Mouse (Mus musculus) liver, embryonic 11.5 days (tissue): ENCODE data around the gene Sumo1. TPM values are rescaled to one million over a fixed set of nuclear protein-coding genes. Genes with fewer than 3 reads are reported as not detected.
A peak's percentile ranks its signal among the peaks of the same experiment; 100 is the strongest.
"Not testable (repeated sequence)": the region's sequence is repeated elsewhere in the genome, so short reads cannot be mapped to it uniquely, and the experiment has no call there.

Experiments used
- ATAC-seq: fragments of 200-750 bp; cut with Nextera tagmentation; replicated peaks from 2 replicates; pipeline ENCODE4 v1.8.0; 2017; ENCODE audit warnings: moderate number of reproducible peaks, mild to moderate bottlenecking, moderate TSS enrichment, moderate library complexity; ENCODE audit not compliant: low FRiP score
- DNase-seq: peaks from one replicate; pipeline ENCODE4 v3.0.0-alpha.2; 2017; ENCODE audit warnings: low spot score
- H3K27ac ChIP-seq: fragments of 300-500 bp; sonication (generic); 2 replicates; pipeline ENCODE4 v1.5.1; 2014; ENCODE audit warnings: mild to moderate bottlenecking, low read depth, low read length, control low read depth
- H3K27me3 ChIP-seq: fragments of 300-500 bp; sonication (generic); replicated peaks from 2 replicates; pipeline ENCODE4 v1.6.1; 2014; ENCODE audit warnings: low read length, mixed read lengths; ENCODE audit not compliant: control insufficient read depth, insufficient read depth
- H3K36me3 ChIP-seq: fragments of 300-500 bp; sonication (generic); 2 replicates; pipeline ENCODE4 v1.6.1; 2014; ENCODE audit warnings: mild to moderate bottlenecking, low read length, moderate library complexity, mixed read lengths; ENCODE audit not compliant: control insufficient read depth, insufficient read depth
- H3K4me1 ChIP-seq: fragments of 300-500 bp; sonication (generic); replicated peaks from 2 replicates; pipeline ENCODE4 v1.6.1; 2014; ENCODE audit warnings: low read length, mixed read lengths; ENCODE audit not compliant: control insufficient read depth, insufficient read depth
- H3K4me2 ChIP-seq: fragments of 300-500 bp; sonication (generic); 2 replicates; pipeline ENCODE4 v1.6.1; 2014; ENCODE audit warnings: mild to moderate bottlenecking, control low read depth, moderate library complexity
- H3K4me3 ChIP-seq: fragments of 300-500 bp; sonication (generic); 2 replicates; pipeline ENCODE4 v1.5.1; 2014; ENCODE audit warnings: low read depth, low read length, control low read depth
- H3K9ac ChIP-seq: fragments of 300-500 bp; sonication (generic); 2 replicates; pipeline ENCODE4 v1.6.1; 2014; ENCODE audit warnings: low read depth, low read length, control low read depth
- H3K9me3 ChIP-seq: fragments of 300-500 bp; sonication (generic); 2 replicates; pipeline ENCODE4 v1.6.1; 2016; ENCODE audit warnings: low read length, inconsistent platforms, mixed read lengths; ENCODE audit not compliant: control insufficient read depth
- whole genome bisulfite sequencing: fragments of 180-500 bp; shearing (Covaris S2); extraction: QIAGEN DNeasy Blood & Tissue Kit; methylation state at CpG from one replicate; pipeline ENCODE4 v1.1.7; 2014; 5-methylcytosine and 5-hydroxymethylcytosine counted together
- polyA plus RNA-seq: library from polyadenylated mRNA; unstranded; fragments of >200 nt; fragmentation: Nextera tagmentation; extraction: Ambion mirVana; gene quantifications from 2 replicates; pipeline ENCODE4 v1.2.1, GENCODE M21; 2014

Sumo1 gene
- polyA plus RNA-seq, 1 experiment from 2014 or later: 345 TPM

- ATAC-seq (no peak; the same call in 1 of the 2 replicates), DNase-seq (no peak)
- Histone ChIP-seq H3K4me2 (no peak overlapping the region), H3K27ac (no peak overlapping the region), H3K27me3 (no peaks in the 10 kb centered on the region), H3K4me3 (no peak overlapping the region), H3K9me3 (no peaks in the 10 kb centered on the region), H3K36me3 (peaks cover 8% of the 10 kb centered on the region; the same call in 1 of the 2 replicates), H3K4me1 (0 out of 2 replicates have a peak, but pooled peaks cover 3% of the 10 kb centered on the region), H3K9ac (no peak overlapping the region)
- 81% methylated on average over 3 of the region's 3 CpGs for WGBS
Measured at GRCm38 (mm10) chr1:59651201-59651819, 19.3 kb downstream of the Sumo1 start.

GRCm38 (mm10) chr1:59646502-59646901 lies 24.1 kb downstream of the Sumo1 start:
- not testable (repeated sequence) for ATAC-seq, H3K4me3 ChIP-seq, H3K36me3 ChIP-seq, H3K9me3 ChIP-seq, H3K27ac ChIP-seq, H3K27me3 ChIP-seq, DNase-seq, H3K4me2 ChIP-seq, H3K9ac ChIP-seq, H3K4me1 ChIP-seq
- 88% methylated on average over 2 of the region's 2 CpGs for WGBS

GRCm38 (mm10) chr1:59642488-59642887 lies 28.1 kb downstream of the Sumo1 start:
- DNase-seq (no peak), ATAC-seq (no peak; the same call in 1 of the 2 replicates)
- Histone ChIP-seq H3K4me3 (no peak overlapping the region), H3K9ac (no peak overlapping the region), H3K4me2 (no peak overlapping the region), H3K9me3 (no peaks in the 10 kb centered on the region), H3K27ac (no peak overlapping the region), H3K27me3 (no peaks in the 10 kb centered on the region), H3K4me1 (no peaks in the 10 kb centered on the region), H3K36me3 (peaks cover 6% of the 10 kb centered on the region; the same call in 1 of the 2 replicates)
- 43% methylated on average over 1 of the region's 1 CpGs for WGBS

DNA sequence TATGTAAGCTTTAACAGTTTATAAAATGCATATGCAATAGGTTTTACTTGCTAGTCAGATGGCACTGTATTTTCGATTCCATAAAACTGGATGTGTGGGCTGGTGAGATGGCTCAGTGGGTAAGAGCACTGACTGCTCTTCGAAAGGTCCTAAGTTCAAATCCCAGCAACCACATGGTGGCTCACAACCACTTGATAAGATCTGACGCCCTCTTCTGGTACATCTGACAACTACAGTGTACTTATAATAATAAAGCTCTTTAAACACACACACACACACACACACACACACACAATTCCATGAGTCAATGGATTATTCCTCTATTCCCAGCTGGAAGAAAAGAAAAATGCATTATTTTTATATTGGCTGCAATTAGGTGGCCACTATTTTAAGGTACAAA lies 32.3 kb downstream of the Sumo1 start:
- H3K27me3 ChIP-seq: no peaks in the 10 kb centered on the region
- 74% methylated on average over 3 of the region's 3 CpGs for WGBS
- ATAC-seq (no peak), DNase-seq (no peak)
- H3K9me3 ChIP-seq: no peaks in the 10 kb centered on the region
- no peak overlapping the region for H3K9ac ChIP-seq
- no peak overlapping the region for H3K27ac ChIP-seq
- no peak overlapping the region for H3K4me3 ChIP-seq
- H3K4me2 ChIP-seq: no peak overlapping the region
- peaks cover 2% of the 10 kb centered on the region; the same call in 1 of the 2 replicates for H3K36me3 ChIP-seq
- H3K4me1 ChIP-seq: peaks cover 13% of the 10 kb centered on the region

DNA sequence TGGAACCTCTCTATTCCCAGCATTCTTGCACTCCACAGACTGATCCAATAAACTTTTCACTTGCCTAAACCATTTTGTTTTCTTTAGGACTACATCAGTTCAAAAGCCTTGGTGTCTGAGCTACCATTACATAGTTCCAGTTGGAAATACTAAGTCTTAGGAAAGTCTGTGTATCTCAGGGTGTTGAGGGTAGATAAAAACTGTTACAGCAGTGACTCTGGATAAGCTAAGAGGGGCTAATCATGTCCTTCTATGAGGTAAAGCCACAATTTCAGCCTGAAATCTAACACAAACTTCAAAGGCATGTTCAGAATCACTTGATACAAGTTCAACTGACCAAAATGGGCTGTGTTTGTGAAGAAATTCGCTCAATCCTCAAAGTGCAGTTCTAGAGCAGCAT lies 34.3 kb downstream of the Sumo1 start:
- Histone ChIP-seq H3K4me2 (no peak overlapping the region; the same call in 1 of the 2 replicates), H3K27ac (no peak overlapping the region), H3K4me1 (peaks cover 23% of the 10 kb centered on the region), H3K9me3 (no peaks in the 10 kb centered on the region), H3K9ac (no peak overlapping the region), H3K27me3 (no peaks in the 10 kb centered on the region), H3K36me3 (no peaks in the 10 kb centered on the region), H3K4me3 (no peak overlapping the region)
- ATAC-seq (peak; percentile 73; the same call in 1 of the 2 replicates), DNase-seq (no peak)
- 62% methylated on average over 1 of the region's 1 CpGs for WGBS

GRCm38 (mm10) chr1:59633056-59633455 lies 37.6 kb downstream of the Sumo1 start:
- Histone ChIP-seq H3K9ac (no peak overlapping the region), H3K4me1 (peaks cover 23% of the 10 kb centered on the region), H3K4me2 (peak overlapping the region; percentile 6; the same call in 1 of the 2 replicates), H3K4me3 (no peak overlapping the region), H3K9me3 (no peaks in the 10 kb centered on the region), H3K27me3 (no peaks in the 10 kb centered on the region), H3K36me3 (no peaks in the 10 kb centered on the region), H3K27ac (no peak overlapping the region)
- 31% methylated on average over 6 of the region's 6 CpGs for WGBS
- DNase-seq (no peak), ATAC-seq (no peak)

DNA sequence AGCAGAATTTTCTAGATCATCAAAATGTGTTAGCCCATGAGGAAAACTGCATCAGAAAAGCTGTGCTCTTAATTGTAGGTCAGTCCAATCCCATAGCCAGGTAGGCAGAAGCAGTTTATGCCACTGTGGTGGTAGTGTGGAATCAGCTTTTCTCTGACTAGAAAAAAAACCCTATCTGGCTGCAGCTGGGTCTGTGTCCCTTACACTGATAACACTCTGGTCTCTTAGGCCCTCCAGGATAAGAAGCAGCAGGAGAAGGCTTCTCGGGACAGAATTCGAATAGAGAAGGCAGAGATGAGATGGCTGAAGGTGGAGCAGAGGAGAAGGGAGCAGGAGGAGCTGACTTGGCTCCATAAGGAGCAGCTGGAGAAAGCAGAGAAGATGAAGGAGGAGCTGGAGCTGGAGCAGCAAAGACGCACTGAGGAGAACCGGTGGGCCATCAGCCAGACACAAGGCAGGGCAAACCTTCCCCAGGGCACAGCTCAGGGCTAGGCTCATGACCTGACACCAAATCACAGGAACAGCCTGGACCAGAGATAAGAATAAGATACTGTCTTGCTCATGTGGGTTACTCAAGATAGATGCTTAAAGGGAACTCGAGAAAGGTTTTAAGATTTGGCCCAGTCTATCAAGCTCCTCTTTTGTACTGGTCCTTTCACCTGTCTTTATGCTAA lies 38.5 kb downstream of the Sumo1 start:
- H3K4me2 ChIP-seq: no peak overlapping the region
- no peak for DNase-seq
- no peak overlapping the region for H3K4me3 ChIP-seq
- peak; percentile 89 for ATAC-seq
- H3K27ac ChIP-seq: no peak overlapping the region
- no peaks in the 10 kb centered on the region for H3K9me3 ChIP-seq
- H3K9ac ChIP-seq: no peak overlapping the region
- 38% methylated on average over 5 of the region's 5 CpGs for WGBS
- H3K4me1 ChIP-seq: peaks cover 21% of the 10 kb centered on the region
- H3K27me3 ChIP-seq: no peaks in the 10 kb centered on the region
- H3K36me3 ChIP-seq: no peaks in the 10 kb centered on the region

DNA sequence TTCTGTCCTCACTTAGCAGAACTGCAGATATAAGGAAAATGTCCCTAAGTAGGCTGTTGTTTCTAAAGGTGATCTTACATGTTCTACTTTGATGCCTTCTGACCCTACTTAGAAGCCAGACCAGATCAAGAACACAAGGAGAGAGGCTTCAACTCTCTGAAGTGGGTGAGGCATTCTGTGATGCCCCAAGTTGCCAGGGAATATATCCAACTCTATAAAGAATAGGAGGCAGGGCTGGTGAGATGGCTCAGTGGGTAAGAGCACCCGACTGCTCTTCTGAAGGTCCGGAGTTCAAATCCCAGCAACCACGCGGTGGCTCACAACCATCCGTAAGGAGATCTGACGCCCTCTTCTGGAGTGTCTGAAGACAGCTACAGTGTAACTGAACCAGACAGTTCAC lies 40.3 kb downstream of the Sumo1 start:
- not testable (repeated sequence) for ATAC-seq, H3K9me3 ChIP-seq, H3K4me2 ChIP-seq, H3K9ac ChIP-seq, H3K27me3 ChIP-seq, DNase-seq, H3K4me3 ChIP-seq, H3K36me3 ChIP-seq, H3K27ac ChIP-seq
- WGBS: 82% methylated on average over 6 of the region's 6 CpGs
- H3K4me1 ChIP-seq: peaks cover 11% of the 10 kb centered on the region

DNA sequence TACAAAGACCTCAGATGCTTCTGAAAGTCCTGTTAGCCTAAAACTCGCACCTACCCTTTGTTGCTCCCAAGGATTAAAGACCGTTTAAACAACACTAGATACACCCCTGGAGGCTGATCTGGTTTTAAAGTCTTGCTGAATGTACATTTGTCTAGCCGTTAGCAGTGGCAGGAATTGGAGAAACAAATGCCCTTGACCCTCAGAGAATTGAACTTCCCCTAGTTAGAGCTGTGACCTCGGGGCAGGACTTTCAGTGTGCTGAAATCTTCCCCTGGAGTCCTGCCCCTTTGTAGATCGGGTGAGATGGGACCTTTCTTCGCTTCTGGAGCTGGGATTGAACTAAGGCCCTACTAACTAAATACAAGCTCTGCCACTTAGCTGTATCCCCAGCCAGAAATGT lies 41.4 kb downstream of the Sumo1 start:
- Histone ChIP-seq H3K4me3 (no peak overlapping the region), H3K9me3 (no peaks in the 10 kb centered on the region), H3K4me1 (peaks cover 15% of the 10 kb centered on the region), H3K4me2 (no peak overlapping the region), H3K36me3 (no peaks in the 10 kb centered on the region), H3K27me3 (no peaks in the 10 kb centered on the region), H3K9ac (no peak overlapping the region), H3K27ac (no peak overlapping the region)
- DNase-seq (no peak), ATAC-seq (no peak)
- 47% methylated on average over 6 of the region's 6 CpGs for WGBS
